Mouse (Mus musculus): ENCODE measurements at regions not wholly inside any gene's neighbourhood (a gene's known extent, or its start where the extent isn't known, plus 50 kb on each side); places are given as distances from the start of the nearest gene placed in this dataset.
A peak's percentile ranks its signal among the peaks of the same experiment; 100 is the strongest.

DNA sequence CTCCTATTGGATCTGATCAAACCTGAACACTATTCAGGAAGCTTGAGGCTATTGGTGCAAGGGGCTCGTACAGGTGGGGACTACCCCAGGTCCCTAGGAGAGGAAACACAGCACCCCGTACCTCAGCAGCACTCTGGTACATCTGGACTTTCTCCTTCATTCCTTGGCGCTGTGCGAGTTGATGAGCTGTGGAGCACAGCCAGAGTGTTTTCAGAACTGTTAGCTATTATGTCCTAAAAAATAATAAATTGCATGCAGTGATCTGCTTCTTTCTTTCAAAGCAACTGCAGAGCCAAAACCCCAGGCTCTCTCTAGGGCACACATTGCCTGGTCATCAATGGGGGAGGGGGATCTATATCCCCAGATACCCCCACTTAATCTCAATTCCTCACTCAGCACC lies 122.6 kb downstream of the Gm12728 start:
- peak; percentile 33 for DNase-seq

DNA sequence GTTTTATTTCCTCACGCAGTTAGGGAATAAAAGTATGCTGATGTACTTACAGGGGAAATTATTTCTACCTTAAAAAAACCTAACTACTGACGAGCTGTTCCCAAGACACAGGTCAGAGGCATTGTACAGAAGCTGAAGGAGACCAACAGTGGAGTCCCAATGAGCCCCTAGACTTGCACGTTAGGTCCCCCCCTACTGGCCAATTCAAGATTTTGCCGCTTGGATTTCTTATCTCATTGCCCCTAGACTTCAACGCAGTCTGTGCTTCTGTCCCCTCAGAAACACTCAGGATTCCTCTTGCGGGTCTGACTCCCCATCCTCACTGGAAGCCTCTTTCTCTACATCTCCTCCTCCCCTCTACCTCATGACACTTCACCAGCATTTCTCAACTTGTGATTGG lies 125.3 kb downstream of the Gm12728 start:
- DNase-seq: peak; percentile 55

DNA sequence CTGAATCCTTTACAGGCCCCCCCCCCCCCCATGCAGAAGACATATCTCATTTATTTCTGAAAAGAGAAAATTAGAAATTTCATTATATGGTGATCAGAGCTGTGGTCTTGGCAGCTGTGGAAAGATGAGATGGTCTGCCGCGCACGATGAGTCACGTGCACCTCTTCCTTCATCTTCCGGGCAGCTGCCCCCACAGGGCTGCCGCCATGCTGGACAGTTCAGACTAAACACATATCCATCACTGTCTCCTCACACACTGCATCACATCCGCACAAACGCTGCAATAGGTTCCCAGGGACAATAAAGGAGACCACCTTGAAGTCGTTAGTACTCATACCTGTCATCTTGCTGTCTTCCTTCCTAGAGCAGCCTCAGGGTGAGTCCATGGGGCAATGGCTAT lies 126.6 kb downstream of the Gm12728 start:
- DNase-seq: no peak

DNA sequence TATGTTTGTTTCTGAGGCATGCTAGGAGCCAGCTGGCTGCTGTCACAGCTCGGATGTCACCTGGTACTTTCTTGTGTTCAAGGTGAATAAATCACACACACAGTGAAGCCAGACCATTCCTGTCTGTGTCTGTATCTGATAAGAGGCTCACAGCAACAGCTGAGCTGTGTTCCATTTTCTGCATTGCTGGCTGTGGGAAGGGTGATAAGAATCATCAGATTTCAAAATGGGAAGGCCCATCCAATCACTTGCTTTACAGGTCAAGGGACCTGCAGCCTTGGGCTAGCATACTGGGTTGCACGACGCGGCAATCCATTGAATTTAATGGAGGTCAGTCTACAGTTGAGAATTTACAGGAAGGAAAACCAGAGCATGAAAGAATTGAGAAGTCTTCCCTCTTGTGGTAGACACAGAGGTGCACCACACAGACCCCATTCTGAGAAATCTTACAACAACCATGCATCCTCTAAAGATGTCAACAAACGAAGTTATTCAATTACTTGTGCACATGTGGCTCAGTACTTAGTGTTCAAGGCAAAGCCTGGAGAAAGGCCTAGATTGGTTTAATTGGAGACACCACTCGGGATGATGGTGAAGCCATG lies 135.2 kb downstream of the Gm12728 start:
- no peak for DNase-seq

DNA sequence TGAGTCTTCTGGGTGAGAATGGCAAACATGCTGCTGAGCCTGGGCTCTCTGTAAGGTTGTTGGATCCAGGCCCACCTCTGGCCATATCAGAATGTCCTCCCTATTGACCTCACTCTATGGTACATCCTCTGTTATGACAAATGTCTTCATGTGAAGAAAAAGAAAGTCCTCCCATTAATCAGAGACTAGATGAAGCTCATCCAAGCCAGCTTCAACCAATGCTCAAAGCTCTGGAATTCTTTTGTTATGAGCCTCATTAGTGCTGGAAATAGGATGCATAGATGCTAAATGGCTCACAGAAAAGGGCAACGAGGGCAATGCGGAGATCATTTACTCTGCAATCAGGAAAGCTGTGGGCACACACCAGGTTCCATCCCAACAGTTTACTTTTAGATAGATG lies 135.8 kb downstream of the Gm12728 start:
- no peak for DNase-seq

DNA sequence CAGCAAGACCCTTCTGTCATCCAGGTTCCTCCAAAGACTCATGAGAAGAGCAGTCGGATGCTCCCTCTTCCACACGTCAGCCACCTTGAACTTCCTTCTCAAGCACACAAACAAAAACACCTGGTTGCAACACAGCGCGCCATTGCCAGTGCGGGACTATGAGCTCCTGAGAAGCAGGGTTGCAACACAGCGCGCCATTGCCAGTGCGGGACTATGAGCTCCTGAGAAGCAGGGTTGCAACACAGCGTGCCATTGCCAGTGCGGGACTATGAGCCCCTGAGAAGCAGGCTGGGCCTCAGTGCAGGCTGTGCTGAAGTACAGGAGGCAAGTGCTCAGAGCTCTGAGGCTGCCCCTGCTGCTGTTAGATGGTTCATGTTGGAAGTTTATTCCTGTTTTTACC lies 140.0 kb downstream of the Gm12728 start:
- DNase-seq: no peak

DNA sequence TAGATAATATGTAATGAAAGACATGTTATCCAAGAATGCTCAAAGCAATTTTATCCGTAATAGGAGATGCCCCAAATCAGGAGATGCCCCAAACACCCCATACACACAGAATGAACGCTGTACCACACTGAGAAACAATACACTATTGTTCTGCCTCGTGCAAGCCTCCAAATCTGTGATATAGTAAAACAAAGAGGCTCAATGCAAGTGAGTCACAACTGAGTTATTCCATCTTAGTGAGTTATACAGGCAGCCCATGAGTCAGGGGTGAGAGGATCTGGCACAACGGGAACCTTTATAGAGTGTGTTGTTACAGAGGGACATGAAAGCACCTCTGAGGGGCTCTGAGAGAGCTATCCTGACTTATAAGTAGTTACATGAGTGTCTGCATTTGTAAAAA lies 145.3 kb downstream of the Gm12728 start:
- no peak for DNase-seq

DNA sequence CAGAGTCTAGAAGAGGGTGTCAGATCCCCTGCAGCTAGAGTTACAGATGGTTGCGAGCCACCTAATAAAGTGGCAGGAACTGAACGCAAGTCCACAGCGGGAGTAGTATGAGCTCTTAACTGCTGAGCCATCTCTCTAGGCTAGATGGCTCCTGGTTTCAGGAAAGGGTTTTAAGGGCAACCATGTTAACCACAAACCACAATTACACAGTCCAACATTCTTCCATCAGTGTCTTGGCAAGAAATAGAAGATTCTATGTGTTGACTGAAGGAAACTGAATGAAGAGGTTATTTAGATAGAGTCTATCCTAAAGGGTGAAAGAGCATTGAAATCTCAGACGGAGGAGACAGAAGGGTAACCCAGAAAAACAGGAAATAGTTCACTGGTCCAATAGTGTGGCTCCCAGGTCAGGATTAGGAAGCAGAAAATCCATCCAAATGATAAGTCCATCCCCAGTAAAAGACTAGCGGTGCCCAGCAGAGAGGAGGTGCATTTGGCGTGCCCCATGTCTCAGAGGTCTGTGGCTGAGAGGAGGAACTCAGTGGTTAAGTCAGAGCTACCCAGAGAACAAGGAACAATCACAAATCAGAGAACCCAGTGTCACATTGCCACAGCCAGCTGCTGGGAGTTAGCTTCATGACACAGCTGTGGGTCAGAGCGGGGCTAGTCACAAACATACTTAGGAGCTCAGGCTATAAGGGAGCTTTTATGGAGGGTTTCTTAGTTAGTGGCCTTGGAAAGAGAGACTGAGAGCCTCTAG lies 147.3 kb downstream of the Gm12728 start:
- DNase-seq: no peak

DNA sequence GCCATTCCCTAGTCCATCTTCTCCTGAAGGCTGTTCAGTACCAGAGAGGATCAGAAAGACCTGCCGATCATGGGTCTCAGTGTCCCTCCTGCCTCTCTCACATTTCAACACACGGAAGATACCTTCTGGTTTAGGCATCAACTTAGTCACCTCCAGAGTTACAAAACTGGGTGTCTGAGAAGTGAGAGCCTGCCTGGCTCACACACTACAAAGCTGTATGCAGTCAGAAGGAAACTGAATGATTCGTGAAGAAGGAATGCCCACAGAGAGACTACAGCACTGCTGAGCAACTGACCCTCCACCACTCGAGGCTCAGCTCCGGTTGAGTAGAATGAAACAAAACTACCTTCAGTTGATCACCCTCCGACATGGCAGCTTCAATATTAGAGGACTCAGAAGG lies 147.9 kb downstream of the Gm12728 start:
- DNase-seq: no peak

DNA sequence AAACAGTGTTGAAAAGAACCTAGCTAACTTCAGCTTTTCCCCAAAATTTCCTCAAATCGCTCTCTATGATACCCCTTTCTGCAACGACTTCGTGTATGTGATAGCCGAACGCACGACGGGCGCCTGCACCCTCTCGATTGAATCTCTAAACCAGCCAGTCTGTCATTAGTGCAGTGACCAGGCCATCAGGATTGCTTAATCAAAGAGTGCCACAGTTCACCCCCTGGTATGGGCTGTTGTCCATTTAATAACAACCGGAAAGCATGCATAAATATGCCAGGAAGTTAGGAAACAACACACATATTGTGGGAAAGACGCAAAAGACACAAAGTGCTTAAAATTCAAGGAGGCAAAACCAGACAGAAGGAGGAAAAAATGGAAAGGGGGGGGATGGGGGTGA lies 149.2 kb downstream of the Gm12728 start:
- no peak for DNase-seq

DNA sequence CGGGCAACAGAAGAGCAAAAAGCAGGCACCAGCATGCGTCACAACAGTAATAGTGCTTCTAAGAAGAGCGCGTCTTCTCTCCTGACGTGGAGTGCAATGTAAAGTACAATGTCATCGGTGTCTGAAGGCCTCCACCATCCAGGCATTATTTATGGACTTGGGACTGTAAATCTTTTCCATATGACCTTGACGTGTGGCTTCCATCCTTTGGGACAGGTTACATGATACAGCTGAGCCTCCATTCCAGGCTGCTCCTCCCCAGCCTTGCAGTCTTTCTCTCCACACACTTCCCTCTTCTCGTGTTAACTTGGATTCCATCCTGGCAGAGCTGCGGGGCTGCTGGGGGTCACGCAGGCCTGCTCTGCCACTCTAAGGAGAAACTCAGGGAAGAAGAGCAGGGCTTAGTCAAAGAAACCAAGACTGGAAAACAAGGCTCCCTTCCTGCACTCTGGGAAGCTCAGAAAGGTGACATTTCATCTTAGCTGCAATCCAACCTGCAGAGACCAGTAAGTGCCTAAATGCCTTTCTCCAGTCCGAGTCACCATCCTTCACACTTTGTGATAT lies 150.0 kb downstream of the Gm12728 start:
- DNase-seq: no peak

DNA sequence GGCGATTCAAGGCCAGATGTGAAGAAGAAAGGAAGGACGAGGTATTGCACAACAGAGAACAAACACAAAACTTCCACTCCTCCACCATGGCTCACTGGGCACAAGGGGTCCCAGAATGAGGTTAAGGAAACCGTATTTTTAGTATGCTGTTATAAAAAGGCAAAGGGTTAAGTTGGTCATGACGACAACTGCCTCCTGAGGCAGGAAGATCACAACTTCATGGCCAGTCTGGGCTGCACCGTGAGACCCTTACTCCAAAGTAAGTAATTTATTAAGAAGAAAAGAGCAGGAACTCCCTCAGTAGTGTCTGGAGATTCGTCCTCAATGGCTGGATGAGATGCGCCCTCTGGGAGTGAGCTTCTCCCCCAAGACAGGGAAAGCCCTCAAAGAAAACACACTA lies 151.2 kb downstream of the Gm12728 start:
- no peak for DNase-seq

DNA sequence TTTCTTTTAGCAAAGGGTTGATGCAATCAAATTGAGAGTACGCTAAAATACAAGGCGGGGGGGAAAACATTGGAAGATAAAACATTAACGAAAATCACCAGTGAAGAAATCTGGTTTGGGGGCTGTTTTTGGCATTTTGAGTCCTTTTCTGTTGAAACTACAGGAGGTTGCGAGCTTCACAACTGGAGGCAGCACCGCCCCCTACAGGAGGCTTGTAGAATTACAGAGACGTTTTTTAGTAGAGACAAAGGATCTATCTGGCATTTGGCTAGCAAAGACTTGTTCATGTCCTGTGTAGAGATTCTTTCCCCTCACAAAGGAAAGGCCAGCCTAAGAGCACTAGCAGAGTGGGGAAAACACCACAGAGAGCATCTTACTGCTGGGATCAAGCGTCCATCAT lies 152.1 kb downstream of the Gm12728 start:
- DNase-seq: peak; percentile 65

DNA sequence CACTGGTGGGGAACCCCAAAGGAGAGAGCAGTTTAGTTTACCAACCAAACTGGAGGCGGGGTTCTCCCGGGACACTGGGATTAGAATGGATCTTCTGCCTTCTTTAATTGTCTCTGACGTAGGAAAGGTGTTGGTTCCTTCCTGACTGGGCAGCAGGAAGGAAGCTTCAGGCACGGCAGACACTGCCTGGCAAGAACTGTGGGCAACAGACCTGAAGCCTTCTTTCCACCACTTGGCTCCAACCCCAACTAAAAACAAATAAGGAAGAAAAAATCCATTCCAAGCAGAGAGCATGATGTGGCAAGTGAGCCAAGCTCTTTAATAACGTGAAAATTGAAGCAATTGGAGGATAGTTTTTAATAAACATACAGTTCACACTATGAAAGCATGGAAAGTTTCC lies 155.3 kb downstream of the Gm12728 start:
- no peak for DNase-seq

DNA sequence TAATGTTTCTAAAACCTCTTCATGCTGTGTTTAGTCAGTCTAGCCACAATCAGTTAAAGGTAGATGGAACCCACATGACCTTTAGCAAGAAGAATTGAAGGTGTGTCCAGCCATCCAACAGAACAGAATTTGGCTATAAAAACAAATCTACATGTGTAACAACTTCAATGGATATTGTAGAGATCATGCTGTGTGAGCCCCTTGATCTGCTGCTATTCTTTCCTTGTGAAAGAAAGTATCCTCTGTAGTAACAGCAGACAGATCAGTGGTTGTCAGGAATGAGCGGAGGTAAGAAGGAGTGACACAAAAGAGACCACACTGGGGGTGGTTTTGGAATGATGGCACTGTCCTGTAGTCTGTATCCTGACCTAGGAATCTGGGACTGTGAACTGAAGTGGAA lies 156.3 kb downstream of the Gm12728 start:
- DNase-seq: no peak

DNA sequence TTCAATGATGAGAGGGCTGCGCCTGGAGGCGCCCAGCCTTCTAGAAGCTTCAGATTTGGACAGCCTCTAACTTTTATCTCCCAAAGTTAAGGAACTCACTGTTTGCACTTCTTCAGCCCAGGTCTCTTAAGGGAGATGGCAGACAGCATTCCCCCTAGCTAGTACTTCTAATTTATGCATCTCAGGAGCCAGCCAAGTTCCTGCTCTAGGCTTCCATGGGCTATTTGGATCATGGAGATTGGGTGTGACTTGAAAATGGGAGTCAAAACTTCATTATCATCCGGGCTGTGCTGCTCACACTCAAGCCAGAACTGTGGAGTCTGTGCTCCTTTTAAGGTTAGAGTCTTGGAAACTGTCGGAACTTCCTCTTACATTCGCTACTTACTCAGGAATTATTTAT lies 158.7 kb downstream of the Gm12728 start:
- no peak for DNase-seq

DNA sequence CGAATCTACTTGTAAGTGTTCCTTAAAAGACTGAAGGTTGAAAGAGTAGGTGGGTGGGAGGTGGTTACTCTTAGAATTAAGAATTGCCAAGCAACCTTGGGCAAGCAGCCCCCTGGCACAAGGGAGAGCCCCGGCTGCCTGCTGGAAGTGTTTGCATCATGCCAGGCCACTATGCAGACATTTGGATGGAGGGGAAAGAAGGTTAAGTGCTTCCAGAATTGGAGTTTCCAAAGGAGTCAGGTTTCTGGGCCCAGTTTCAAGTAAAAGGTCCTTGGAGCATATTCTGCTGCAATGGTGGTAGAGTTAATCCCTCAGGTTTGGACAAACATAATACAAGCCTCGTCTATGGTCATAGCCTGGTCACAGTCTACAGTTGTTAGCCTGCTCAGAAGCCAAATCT lies 162.7 kb downstream of the Gm12728 start:
- DNase-seq: no peak

DNA sequence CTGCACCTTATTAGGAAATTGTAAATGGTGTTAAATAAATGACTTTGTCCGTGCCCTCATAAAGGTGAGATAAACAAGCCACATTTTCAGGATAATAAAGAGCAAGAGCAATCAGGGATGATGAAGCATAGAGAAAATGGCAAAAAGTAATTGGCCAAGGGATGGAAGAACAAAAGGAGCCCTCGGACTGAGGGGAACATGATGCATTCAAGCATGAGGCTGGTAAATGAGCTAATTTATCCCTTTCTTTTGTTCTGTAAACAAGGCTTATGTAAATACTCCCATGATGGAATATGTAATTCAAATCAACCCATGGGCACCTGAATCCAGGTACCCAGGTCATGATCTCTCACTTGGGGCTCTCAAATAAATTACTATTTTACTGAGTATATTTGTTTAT lies 166.8 kb downstream of the Gm12728 start:
- no peak for DNase-seq

DNA sequence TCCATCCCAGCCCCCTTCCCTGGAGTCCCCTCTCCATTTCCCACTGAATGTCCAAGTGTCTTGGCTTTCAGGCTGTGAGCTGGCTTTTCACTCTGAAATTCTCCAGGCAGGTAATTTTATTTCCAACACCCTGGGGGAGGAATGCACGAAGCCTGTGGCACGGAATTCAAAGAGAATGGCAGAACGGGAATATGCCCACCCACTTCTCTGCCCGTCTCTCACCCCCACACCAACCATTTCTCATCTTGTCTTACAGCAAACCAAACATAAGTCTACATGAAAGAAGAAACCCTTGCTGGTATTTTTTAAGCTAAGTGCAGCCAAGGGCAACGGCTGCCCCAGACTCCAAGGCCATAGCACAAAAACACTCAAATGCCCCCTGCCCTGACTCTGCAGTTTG lies 168.7 kb downstream of the Gm12728 start:
- DNase-seq: no peak

DNA sequence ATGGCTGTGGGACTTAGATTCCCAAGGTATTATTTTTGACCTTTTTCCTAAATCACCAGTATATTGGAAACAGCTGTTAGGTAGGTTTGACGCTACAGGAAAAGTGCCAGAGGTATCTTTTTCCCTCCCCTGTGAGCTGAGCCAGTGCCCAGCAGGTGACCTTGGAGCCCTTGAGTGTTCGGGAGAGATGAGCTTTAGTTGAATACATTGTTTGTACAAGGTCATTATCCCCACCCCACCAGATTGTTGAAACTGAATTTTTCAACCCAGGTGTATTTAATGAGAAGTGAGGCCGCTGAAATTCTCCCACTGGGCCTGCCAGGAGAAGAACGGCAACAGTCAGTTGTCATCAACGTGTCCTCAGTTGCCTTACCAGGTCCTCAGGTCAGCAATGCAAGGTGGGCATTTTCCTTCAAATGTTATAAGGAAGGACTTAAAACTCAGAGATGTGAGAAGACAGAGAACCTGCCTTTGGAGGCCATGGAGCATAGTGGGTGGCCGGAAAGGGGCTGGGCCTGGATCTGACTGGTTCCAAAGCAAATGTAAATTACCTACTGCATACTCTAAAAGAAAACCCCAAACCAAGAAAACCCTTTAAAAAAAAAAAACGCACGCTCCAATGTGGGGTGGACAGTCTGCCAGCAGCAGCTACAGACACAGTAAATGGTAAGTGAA lies 172.2 kb downstream of the Gm12728 start:
- DNase-seq: no peak

DNA sequence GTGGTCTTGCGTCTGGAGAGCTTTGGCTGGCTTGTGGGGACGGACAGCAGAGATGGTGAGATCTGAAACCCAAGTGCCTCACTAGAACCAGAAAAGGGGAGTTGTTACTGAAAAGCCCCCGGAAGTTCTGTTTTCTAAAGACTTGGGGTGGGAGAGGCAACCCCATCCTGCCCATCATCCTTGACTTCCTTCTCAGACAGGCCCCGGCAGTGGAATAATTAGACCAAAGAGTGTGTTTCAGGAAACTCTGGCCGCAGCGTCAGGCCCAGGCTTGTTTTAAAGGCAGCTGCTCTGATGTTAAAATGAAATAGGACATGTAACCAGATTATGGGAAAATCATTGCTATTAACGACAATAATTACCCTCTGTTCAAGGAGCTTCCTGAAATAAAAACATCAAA lies 172.9 kb downstream of the Gm12728 start:
- no peak for DNase-seq

DNA sequence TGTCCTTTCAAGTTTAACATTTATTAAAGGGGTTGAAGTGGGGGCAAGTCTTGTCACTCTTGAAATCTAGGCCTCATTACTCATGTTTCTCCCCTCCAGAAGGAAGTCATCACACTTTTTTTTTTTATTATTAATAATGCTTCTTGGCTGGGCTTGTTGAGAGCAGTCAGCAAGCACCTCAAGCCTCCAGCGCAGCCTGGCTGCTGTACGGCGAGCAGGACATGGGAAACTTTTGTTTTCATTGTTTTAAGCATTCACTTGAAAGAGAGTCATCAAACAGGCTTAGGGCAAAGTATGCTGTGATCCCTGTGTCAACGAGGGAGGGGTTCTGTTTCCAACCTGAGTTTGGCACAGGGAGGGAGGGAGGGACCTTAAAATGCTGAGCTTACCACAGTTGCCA lies 178.7 kb downstream of the Gm12728 start:
- no peak for DNase-seq

DNA sequence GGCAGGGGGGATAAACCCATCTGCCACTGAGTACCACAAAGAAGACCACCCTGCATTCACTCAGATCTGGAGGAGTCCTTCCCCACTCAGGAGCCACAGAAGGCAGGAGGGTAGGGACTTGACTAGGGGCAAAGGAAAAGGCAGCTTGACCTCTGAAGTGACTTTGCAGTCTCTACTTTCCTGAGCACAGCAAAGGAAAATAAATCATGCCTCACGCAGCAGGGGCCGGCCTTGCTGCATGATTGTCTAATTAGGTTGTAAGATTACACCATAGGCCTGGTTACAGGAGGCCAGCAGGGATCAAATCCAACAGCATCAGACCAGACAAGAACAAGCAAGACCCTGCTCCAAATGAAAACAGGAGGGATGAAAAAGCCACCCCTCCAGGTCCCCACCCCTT lies 180.0 kb downstream of the Gm12728 start:
- no peak for DNase-seq

DNA sequence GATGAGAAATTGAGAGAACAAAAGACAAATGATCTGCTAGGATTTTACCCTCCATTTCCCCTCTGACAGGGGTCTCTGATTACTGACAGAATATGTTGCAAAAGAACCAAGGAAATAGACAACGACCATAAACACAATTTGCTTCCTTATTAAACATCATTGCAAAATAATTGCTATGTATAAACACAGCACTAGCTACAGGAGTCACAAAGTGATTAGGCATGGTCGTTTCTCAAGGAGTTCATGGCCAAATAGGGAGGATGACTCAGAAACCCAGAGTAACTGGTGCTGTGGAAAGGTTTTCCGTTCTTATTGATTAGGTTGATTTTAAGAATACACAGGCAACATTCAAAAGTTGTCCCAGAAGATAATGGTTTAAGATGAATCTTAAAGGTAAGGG lies 180.4 kb downstream of the Gm12728 start:
- DNase-seq: no peak

Measured in lung, postnatal 14 days (tissue).